Mouse (Mus musculus): Measurements from ENCODE around the gene Mfap3. TPM values are rescaled to one million over a fixed set of nuclear protein-coding genes. Genes with fewer than 3 reads are reported as not detected.

The Mfap3 gene
- total RNA-seq, 2 experiments from 2014 or later, result 13.3 to 16.2 TPM

- intact Hi-C loops (cut with DNase I), result no loop called here
- DNase-seq, result no peak
These were observed 58.5 kb downstream of the Mfap3 start for GRCm38 (mm10) chr11:57576871-57577515.

GRCm38 (mm10) chr11:57582818-57583635 is 64.6 kb downstream of the Mfap3 start:
- intact Hi-C loops (cut with DNase I), result no loop called here
- no peak for DNase-seq

Other genes with a start within 250 kb of the Mfap3 start
- 10 to 100 TPM; 44.6 to 45.6 TPM for gene Fam114a2, start within 50 bp of the Mfap3 start, total RNA-seq (2021)
- 1 to 10 TPM; 6.7 to 9.2 TPM for gene Galnt10, start 126.8 kb downstream of the Mfap3 start, total RNA-seq (2021)